Mouse (Mus musculus): Measurements from ENCODE around the gene Rab4b. TPM values are rescaled to one million over a fixed set of nuclear protein-coding genes. Genes with fewer than 3 reads are reported as not detected.

Gene Rab4b
- total RNA-seq, 1 experiment from 2014 or later, result 39.5 TPM

GRCm38 (mm10) chr7:27184964-27185363 is 6.3 kb upstream of the Rab4b start:
- DNase-seq, result peak; percentile 45

- no peak for DNase-seq
Measured at GRCm38 (mm10) chr7:27182498-27182897, 3.8 kb upstream of the Rab4b start.

- DNase-seq, result no peak
Measured at GRCm38 (mm10) chr7:27180837-27181695, 2.4 kb upstream of the Rab4b start, which contains the start of the genes Gm21983 and Mia. Gm21983 (minus strand) TSS chr7:27181086. Mia (minus strand) TSS chr7:27181157.

DNA sequence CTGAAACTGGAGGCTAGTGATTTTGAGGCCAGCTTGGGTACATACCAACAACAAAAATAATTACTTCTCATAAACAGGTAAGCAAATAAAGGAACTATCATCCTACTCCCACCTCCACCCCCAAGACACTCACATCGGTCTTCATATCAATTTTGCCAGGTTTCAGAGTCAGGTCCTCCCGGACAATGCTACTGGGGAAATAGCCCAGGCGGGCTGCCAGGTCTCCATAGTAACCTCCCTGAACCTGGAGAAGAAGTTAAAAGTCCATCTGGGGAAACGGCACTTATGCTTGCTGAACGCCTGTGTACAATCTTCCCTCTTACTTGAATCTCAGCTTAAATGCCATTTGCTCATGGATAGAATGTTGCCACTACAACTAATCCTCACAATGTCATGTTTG is 1.3 kb upstream of the Rab4b start:
- DNase-seq, result peak; percentile 63

DNA sequence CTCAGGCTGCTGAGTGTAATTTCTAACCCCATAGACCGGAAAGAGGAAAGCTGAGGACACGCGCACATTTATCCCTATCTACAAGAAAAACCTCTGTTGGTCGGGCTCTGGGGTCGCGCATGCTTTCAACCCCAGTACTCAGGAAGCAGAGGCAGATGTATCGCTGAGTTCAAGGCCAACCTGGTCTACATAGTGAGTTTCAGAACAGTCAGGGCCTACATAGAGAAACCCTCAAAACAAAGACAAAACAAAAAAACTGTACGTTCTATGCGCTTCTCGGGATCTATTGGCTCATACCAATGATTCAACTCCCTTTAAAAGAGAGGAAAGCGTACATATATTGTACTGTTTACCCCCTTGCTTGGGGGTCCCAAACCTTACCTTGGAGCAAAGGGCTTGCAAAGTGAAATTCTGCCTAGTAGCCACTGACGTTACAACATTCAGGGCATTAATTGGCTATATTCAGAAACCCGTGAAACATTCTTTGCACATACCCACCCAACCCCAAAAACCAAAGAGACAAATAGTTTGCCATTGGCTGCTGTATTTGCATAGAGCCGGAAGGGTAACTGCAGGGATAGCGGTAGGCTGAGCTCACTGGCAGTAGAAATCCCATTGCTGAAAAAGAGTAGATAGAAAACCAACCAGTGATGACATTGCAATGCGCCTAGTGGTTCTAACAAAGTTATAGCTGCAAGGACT is 672 bp upstream of the Rab4b start:
- no peak for DNase-seq

- DNase-seq, result no peak
Measured at GRCm38 (mm10) chr7:27177942-27178323, 763 bp downstream of the Rab4b start.

DNA sequence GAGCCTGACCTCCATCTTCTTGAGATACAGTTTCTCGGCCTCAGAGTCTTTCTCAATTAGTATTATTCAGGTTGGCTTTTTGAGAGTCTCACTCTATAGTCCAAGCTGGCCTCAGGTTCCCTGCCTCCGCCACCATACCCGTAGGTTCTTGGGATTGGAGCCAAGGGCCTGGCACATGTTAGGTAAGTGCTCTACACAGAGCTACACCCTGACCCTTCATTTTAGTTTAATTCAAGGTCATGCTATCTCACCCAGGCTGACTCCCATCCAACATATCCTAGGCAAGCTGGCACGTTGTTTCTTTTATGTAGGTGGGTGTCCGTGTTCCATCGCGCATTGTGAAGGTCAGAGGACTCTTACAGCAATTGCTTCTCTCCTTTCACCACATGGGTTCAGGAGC is 3.8 kb downstream of the Rab4b start:
- DNase-seq, result no peak

GRCm38 (mm10) chr7:27174496-27174895 is 4.2 kb downstream of the Rab4b start:
- no peak for DNase-seq

- no peak for DNase-seq
Measured at GRCm38 (mm10) chr7:27170981-27171380, 7.7 kb downstream of the Rab4b start.

DNA sequence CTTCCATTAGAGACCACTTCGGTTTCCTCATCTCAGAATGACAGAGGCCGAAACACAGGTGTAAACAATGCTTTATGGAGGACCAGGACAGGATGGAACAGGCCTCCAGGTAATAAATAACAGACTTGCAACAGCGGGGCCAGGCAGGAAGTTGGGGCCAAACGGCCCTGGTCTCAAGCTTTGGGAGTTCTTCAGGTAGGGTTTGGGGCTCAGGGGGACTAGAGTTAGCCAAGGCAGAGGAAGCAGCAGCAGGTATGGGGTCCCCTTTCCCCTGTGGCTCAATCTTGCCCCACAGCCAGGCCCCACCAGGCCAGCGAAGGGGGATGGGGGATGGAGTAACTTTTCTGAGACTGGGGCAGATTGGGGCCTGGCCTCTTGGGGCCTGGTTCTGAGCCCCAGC is 10.3 kb downstream of the Rab4b start:
- no peak for DNase-seq

DNA sequence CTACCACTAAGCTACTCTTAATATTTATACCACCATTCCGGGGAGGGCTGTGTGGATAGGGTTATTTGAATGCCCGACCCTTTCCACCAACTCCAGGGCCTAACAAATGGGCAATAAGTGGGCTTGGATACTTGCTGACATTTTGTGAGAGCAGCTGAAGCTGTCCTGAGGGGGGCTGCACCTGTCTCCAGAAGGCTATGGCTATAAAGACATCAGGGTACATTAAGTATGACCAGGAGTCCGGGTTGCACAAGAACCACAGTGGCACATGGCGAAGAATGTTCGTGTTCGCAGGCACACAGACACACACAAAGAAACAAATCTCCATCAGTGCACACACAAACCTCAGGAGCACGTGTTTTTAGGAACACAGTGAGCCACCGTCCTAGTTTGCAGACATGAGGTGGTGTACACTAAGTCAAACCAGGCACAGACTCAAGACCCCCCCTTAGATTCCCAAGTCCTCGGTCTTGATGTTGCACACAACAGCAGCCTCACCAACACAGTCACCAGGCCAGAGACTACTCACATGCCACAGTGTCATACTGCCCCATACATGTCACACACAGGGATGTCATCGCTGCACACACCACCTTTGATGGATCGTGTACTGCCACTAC is 11.1 kb downstream of the Rab4b start:
- no peak for DNase-seq

DNA sequence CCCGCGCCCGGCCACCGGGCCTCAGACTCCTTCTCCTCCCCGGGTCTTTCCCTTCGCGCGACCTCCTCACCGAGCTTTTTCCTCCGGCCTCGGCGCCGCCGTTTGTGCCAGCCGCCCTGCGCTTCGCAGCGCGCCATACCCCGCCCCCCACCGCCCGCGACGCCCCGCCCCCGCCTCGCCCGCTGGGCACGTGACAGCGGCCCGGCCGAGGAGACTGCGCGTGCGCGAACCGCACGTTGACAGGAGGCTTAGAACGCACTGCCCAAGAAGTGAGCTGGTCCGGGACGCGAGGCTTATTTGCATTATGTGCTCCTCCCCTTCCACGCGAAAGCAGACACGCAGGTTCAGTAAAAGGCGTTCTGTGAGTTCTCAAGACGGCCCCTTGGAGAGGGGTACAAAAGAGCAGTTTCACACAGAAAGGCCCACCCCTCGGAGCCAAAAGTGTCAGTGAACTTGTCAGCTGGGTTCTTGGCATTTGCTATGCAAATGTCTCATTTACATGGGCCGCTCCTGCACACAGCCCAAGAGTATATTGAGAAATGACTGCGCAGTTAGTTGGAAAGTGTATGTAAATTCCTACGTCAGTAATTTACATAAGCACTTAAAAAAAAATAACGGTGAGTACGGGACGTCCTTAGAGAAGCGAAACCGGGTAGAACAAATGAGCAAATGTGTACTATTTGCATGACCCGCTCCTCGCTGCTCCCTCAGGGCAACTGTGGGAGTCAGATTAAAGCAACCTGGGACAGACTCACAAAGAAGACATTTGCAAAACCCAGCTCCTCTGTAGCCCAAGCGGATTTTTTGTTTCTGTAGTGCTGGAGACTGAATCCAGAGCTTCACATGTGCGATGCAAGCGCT is 11.9 kb downstream of the Rab4b start, which contains the start of gene Egln2:
TSS of gene Egln2 (minus strand) at position 189 of the 861 bp plus-strand sequence.
- DNase-seq, result peak; percentile 98

- peak; percentile 96 for DNase-seq
Measured at GRCm38 (mm10) chr7:27166229-27166613, 12.5 kb downstream of the Rab4b start.

DNA sequence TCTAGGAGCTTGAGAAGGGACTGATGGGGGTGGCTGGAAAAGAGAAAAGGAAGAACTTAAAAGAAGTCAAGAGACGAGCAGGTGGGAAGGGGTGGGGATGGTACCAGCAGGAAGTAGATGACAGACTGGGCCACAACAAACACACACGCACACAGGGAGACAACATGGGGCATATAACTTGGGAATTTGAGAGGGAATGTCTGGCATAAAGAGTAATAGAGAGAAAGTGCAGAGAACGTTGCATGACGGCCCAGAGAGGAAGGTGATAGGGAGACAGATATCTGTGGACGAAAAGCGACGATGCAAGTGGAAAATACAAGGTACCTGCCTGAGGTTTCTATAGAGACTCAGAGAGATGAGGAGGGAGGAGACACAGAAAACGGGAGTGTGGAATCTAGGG is 13.0 kb downstream of the Rab4b start:
- DNase-seq, result no peak

GRCm38 (mm10) chr7:27165007-27165655 is 13.6 kb downstream of the Rab4b start:
- peak; percentile 88 for DNase-seq

GRCm38 (mm10) chr7:27164112-27164947 is 14.4 kb downstream of the Rab4b start:
- DNase-seq, result peak; percentile 80

DNA sequence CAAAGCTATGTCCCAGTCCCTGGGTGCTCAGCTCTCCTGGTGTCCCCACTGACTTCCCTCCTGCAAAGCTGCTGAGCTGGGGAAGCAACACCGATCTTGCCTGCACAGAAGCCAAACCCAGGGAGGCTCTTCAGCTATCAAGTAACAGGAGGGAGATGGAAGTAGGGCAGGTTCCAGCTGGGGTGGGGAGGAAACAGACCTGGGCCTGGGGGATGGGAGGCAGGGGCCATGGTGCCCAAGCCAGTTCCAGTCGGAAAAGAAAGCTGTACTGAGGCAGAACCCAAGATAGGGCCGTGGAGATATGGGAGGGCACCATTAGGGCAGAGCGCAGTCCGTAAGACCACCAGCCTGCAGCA is 15.3 kb downstream of the Rab4b start:
- no peak for DNase-seq

DNA sequence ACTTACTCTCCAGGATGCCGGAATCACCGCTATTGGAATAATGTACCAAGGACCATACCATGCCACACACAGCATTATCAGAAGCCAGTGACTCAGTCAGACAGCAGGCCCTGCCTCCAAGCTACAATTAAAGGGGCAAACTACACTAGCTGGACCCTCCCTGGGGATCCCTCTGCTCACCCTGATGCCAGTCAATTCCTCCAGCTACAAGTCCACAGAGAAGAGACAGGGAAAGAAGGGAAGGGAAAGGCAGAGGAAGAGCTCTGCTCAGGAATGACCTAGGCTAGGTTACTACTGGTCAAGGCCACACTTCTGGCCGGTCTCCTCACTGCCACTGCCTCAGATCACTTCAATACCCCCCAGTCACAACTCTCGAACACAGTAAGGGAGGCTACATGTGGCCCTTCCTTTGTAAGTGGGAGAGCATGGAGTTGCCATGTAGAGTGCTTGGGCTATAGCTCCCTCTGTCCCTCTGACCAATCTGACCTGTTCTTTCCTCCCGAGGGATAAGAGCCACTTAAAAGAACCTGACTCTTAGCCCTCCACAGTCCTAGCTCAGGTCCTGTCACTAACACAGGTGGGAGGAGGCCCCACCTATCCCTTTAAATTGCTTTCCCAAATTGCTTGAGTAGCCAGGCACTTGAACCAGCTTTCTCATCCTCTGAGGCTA is 15.8 kb downstream of the Rab4b start:
- DNase-seq, result no peak

DNA sequence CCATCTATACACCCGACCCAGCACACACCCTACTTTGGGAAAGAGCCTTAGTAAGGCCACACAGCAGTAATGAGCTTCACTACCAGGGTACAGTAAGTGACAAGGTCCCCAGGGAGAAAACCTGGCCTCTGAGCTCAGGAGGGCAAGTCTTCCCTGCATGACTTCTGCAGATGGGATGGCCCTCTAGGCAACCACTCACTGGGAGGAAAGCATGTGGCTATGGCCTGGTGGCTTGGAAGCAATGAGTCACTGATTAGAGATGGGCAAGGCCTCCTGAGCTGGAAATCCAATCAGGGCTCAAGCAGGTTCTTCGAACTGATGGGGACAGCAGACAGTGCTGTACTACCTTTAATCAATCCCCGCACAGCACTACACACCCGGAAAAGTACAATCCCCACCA is 17.0 kb downstream of the Rab4b start:
- peak; percentile 68 for DNase-seq

- DNase-seq, result no peak
Measured at GRCm38 (mm10) chr7:27160921-27161320, 17.8 kb downstream of the Rab4b start.
